ENCODE assay signal across 14 mouse cellular contexts in the genomic region with DNA sequence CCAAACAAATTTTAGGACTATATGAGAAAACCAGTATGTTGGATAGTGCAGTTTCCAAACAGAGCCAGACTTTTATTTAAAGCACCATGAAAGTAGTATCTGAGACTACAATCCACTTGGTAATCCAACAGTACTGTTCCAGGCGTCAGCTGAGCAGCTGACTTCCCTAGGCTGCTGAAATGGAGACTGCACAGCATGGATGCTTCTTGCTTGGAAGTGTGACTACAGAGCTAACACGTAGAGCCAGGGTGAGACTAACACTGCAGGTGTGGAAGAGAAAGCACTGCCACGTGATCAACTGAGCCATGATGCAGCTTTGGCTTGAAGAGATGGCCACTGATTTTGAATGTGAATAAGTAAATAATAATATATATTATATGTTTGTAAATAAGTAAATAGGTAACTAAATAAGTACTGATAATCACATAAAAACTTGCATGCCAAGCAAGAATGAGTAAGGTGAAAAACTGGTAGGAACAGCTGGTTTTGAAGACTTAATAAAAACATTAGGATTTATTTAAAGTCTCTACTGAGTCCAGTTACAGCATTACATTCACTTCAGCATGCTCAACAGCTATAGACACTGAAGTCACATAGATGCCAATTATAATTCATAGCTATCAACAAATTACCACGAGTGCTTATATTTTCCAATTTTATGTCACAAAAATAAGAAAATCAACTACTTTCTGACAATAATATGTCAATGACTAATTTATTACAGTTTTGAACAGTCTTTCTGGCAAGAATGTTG. TPM values are rescaled to one million over a fixed set of nuclear protein-coding genes. Genes with fewer than 3 reads are reported as not detected.
DNase-seq lines count a peak whose midpoint lies in the region; ATAC-seq and TF ChIP-seq lines count a peak whose summit lies in the region.
"Had no signal": no experiment of that assay in that cellular context is flagged by ENCODE, and none has a peak within 500 bp of the region (broad histone marks: within the 10 kb centered on the region; RNA-seq: fewer than 3 reads in every experiment).

No protein-coding gene starts in this region.

- no peak for TF ChIP-seq POLR2A in cerebellum, adult 2 months (IDR thresholded peaks at IDR 0.05; ENCODE audit: borderline replicate concordance, insufficient read depth, low read length)

- no peaks in the 10 kb centered on the region for H3K4me1 ChIP-seq in cerebellum, adult 2 months (ENCODE audit: control insufficient read depth, insufficient read depth, low read length)
- H3K4me1 ChIP-seq in neural tube, embryonic 11.5 days (ENCODE audit: control insufficient read depth, insufficient read depth, low read length) = 0 out of 2 replicates have a peak, but pooled peaks cover 2% of the 10 kb centered on the region
- H3K4me1 ChIP-seq in neural tube, embryonic 15.5 days = peaks cover 8% of the 10 kb centered on the region
- peaks cover 14% of the 10 kb centered on the region for H3K4me1 ChIP-seq in hindbrain, embryonic 12.5 days

- 0 out of 2 replicates have a peak, but pooled peaks cover 2% of the 10 kb centered on the region for H3K9me3 ChIP-seq in neural tube, embryonic 11.5 days (ENCODE audit: control insufficient read depth, low read length)
- no peaks in the 10 kb centered on the region for H3K9me3 ChIP-seq in neural tube, embryonic 15.5 days (replicated peaks)
- H3K9me3 ChIP-seq in hindbrain, embryonic 12.5 days (replicated peaks) = peaks cover 5% of the 10 kb centered on the region; the same call in 1 of the 2 replicates
- H3K9me3 ChIP-seq: G1E; heart, embryonic 12.5 days; hindbrain, embryonic 15.5 days had no signal

- H3K27ac ChIP-seq in cerebellum, adult 2 months (ENCODE audit: insufficient read depth, low read length) = no peak overlapping the region
- H3K27ac ChIP-seq in neural tube, embryonic 11.5 days (ENCODE audit: low read depth, low read length) = no peak overlapping the region
- no peak overlapping the region for H3K27ac ChIP-seq in neural tube, embryonic 15.5 days (replicated peaks)
- 0 out of 2 replicates have a peak overlapping the region, but pooled peaks have one; percentile 18 for H3K27ac ChIP-seq in hindbrain, embryonic 12.5 days
- H3K27ac ChIP-seq: kidney, postnatal 0 days had no signal

- peak; percentile 66; the same call in 1 of the 2 replicates for ATAC-seq in neural tube, embryonic 11.5 days (ENCODE audit: insufficient read depth, low FRiP score, low TSS enrichment)
- no peak for ATAC-seq in neural tube, embryonic 15.5 days (ENCODE audit: low FRiP score)
- peak; percentile 66; the same call in 1 of the 2 replicates for ATAC-seq in hindbrain, embryonic 12.5 days (ENCODE audit: low FRiP score)

- H3K27me3 ChIP-seq in cerebellum, adult 2 months (ENCODE audit: control insufficient read depth, insufficient read depth, low read length) = no peaks in the 10 kb centered on the region
- H3K27me3 ChIP-seq in neural tube, embryonic 11.5 days (ENCODE audit: control insufficient read depth, insufficient read depth, low read length) = peaks cover 14% of the 10 kb centered on the region
- no peaks in the 10 kb centered on the region for H3K27me3 ChIP-seq in neural tube, embryonic 15.5 days (replicated peaks)
- peaks cover 41% of the 10 kb centered on the region for H3K27me3 ChIP-seq in hindbrain, embryonic 12.5 days
- H3K27me3 ChIP-seq: heart, embryonic 12.5 days had no signal

- 28% methylated on average over 4 of the region's 4 CpGs for WGBS in cerebellum, adult 2 months
- WGBS in neural tube, embryonic 11.5 days = 27% methylated on average over 4 of the region's 4 CpGs
- 31% methylated on average over 4 of the region's 4 CpGs for WGBS in neural tube, embryonic 15.5 days
- 26% methylated on average over 4 of the region's 4 CpGs for WGBS in hindbrain, embryonic 12.5 days

- H3K4me2 ChIP-seq in neural tube, embryonic 11.5 days (ENCODE audit: low read depth) = no peak overlapping the region
- H3K4me2 ChIP-seq in neural tube, embryonic 15.5 days = no peak overlapping the region
- no peak overlapping the region for H3K4me2 ChIP-seq in hindbrain, embryonic 12.5 days (replicated peaks)
- H3K4me2 ChIP-seq: heart, embryonic 12.5 days had no signal

- peak; percentile 18 to 27 for DNase-seq in cerebellum, adult 2 months
- no peak for DNase-seq in cerebellum, postnatal 4 days (ENCODE audit: low spot score in 2 of 2)
- DNase-seq in neural tube, embryonic 11.5 days (ENCODE audit: low spot score) = peak; percentile 33
- peak; percentile 6 for DNase-seq in retina, postnatal 1 day
- no peak for DNase-seq in thymus, postnatal 14 days
- no peak for DNase-seq in layer of hippocampus, postnatal 14 days (ENCODE audit: low spot score in 2 of 2)
- DNase-seq: lung, postnatal 10 days; thymus, adult 18-20 months had no signal

- H3K9ac ChIP-seq in neural tube, embryonic 11.5 days (ENCODE audit: low read length) = no peak overlapping the region
- no peak overlapping the region for H3K9ac ChIP-seq in neural tube, embryonic 15.5 days (replicated peaks)
- no peak overlapping the region for H3K9ac ChIP-seq in hindbrain, embryonic 12.5 days
- H3K9ac ChIP-seq: heart, embryonic 12.5 days; hindbrain, embryonic 15.5 days had no signal

- H3K4me3 ChIP-seq in cerebellum, adult 2 months (replicated peaks; ENCODE audit: insufficient read depth, low read depth, low read length) = no peak overlapping the region
- H3K4me3 ChIP-seq in neural tube, embryonic 11.5 days (ENCODE audit: low read depth, low read length) = no peak overlapping the region
- no peak overlapping the region for H3K4me3 ChIP-seq in neural tube, embryonic 15.5 days (replicated peaks)
- H3K4me3 ChIP-seq in hindbrain, embryonic 12.5 days = no peak overlapping the region
- H3K4me3 ChIP-seq: heart, embryonic 12.5 days; hindbrain, embryonic 15.5 days had no signal

- H3K36me3 ChIP-seq in neural tube, embryonic 11.5 days (ENCODE audit: control insufficient read depth, insufficient read depth, low read length) = peaks cover 2% of the 10 kb centered on the region; the same call in 1 of the 2 replicates
- 0 out of 2 replicates have a peak, but pooled peaks cover 5% of the 10 kb centered on the region for H3K36me3 ChIP-seq in neural tube, embryonic 15.5 days
- peaks cover 8% of the 10 kb centered on the region; the same call in 1 of the 2 replicates for H3K36me3 ChIP-seq in hindbrain, embryonic 12.5 days

- no peak for TF ChIP-seq CTCF in cerebellum, adult 2 months (IDR thresholded peaks at IDR 0.05; ENCODE audit: borderline replicate concordance, insufficient read depth, low read depth, low read length)

RNA-seq across cellular contexts. Expression of gene Chic2, which starts 32.4 kb away (rescaled TPM):
- polyA plus RNA-seq in cerebellum, adult 2 months (2012; rRNA removed) = 16.5 and 16.6 TPM in 2 replicates
- polyA plus RNA-seq in neural tube, embryonic 11.5 days (2014; fragmentation: Nextera tagmentation; extraction: Ambion mirVana) = 46.8 and 51.3 TPM in 2 replicates
- polyA plus RNA-seq in neural tube, embryonic 15.5 days (2015; fragmentation: Nextera tagmentation; extraction: Ambion mirVana) = 24.6 and 30.2 TPM in 2 replicates
- polyA plus RNA-seq in hindbrain, embryonic 12.5 days (2016; fragmentation: Nextera tagmentation; extraction: Ambion mirVana) = 51.6 and 52.8 TPM in 2 replicates
- 10 to 100 TPM; 26.7 TPM for total RNA-seq in layer of hippocampus, postnatal 14 days (2021)

Comparison
In these comparisons a context has a peak if more than half of its experiments do, and no peak if none do; other contexts are left out.
1. DNase-seq: peak in cerebellum, adult 2 months (2 of 2), neural tube, embryonic 11.5 days (single experiment) and retina, postnatal 1 day (single experiment); none in cerebellum, postnatal 4 days (0 of 2), thymus, postnatal 14 days (single experiment) and layer of hippocampus, postnatal 14 days (0 of 2).